Mouse (Mus musculus): ENCODE results near the gene Sult5a1.

Gene Sult5a1

GRCm38 (mm10) chr8:123097786-123098584 is 60.1 kb downstream of the Sult5a1 start:
- DNase-seq = no peak

DNA sequence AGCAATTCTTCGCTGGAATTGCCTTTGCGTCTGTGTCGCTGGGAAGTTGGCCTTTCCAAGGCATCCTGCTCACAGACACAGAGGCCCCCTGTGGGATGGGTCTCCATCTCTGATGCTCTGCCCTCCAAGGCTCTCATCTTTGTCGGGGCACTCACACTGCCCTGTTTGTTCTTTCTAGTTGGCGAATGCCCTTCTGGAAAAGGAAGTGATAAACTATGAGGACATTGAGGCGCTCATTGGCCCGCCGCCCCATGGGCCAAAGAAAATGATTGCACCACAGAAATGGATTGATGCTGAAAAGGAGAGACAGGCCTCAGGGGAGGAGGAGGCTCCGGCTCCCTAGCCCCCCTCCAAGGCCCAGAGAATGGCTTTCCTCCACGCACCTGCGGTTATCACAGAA is 60.9 kb downstream of the Sult5a1 start:
- DNase-seq = no peak

Measured in cerebellum, adult 9-10 months (tissue).